Mouse (Mus musculus): ENCODE data around the gene Eif5. TPM values are rescaled to one million over a fixed set of nuclear protein-coding genes. Genes with fewer than 3 reads are reported as not detected.
"Not testable (repeated sequence)": the region's sequence is repeated elsewhere in the genome, so short reads cannot be mapped to it uniquely, and the experiment has no call there.

Gene Eif5
- polyA plus RNA-seq, 1 experiment from 2014 or later: 558 TPM

- H3K4me2 ChIP-seq (ENCODE audit: low read depth, low read length): 0 out of 2 replicates have a peak overlapping the region, but pooled peaks have one; percentile 50
- H3K36me3 ChIP-seq (ENCODE audit: control insufficient read depth, insufficient read depth): no peaks in the 10 kb centered on the region
- H3K27ac ChIP-seq (ENCODE audit: low read length): no peak overlapping the region; the same call in 1 of the 2 replicates
- no peak overlapping the region for H3K9ac ChIP-seq (ENCODE audit: low read depth, low read length)
- H3K4me3 ChIP-seq (ENCODE audit: low read depth, low read length): no peak overlapping the region
- H3K9me3 ChIP-seq (replicated peaks; ENCODE audit: control insufficient read depth, low read length): no peaks in the 10 kb centered on the region; the same call in 1 of the 2 replicates
- no peak for ATAC-seq (ENCODE audit: low read depth)
- peaks cover 18% of the 10 kb centered on the region for H3K27me3 ChIP-seq (ENCODE audit: control insufficient read depth, insufficient read depth, low read depth, low read length)
- WGBS (ENCODE audit: insufficient replicate concordance): 53% methylated on average over 5 of the region's 5 CpGs
- H3K4me1 ChIP-seq (ENCODE audit: control insufficient read depth, low read depth, low read length): peaks cover 18% of the 10 kb centered on the region
These were observed 30.8 kb upstream of the Eif5 start for GRCm38 (mm10) chr12:111507001-111507400.

GRCm38 (mm10) chr12:111507962-111508361 lies 29.9 kb upstream of the Eif5 start:
- ATAC-seq (ENCODE audit: low read depth): 0 out of 2 replicates have a peak, but pooled peaks have one; percentile 40

GRCm38 (mm10) chr12:111508438-111508837 lies 29.4 kb upstream of the Eif5 start:
- Histone ChIP-seq H3K4me3 (ENCODE audit: low read depth, low read length) (peak overlapping the region; percentile 43), H3K4me2 (ENCODE audit: low read depth, low read length) (peak overlapping the region; percentile 60), H3K27ac (ENCODE audit: low read length) (peak overlapping the region; percentile 73), H3K9ac (ENCODE audit: low read depth, low read length) (peak overlapping the region; percentile 47), H3K27me3 (ENCODE audit: control insufficient read depth, insufficient read depth, low read depth, low read length) (peaks cover 15% of the 10 kb centered on the region), H3K4me1 (ENCODE audit: control insufficient read depth, low read depth, low read length) (peaks cover 18% of the 10 kb centered on the region)
- H3K9me3 ChIP-seq (replicated peaks; ENCODE audit: control insufficient read depth, low read length); H3K36me3 ChIP-seq (ENCODE audit: control insufficient read depth, insufficient read depth): not testable (repeated sequence)
- ATAC-seq (ENCODE audit: low read depth): peak; percentile 85
- WGBS (ENCODE audit: insufficient replicate concordance): 59% methylated on average over 3 of the region's 3 CpGs

More at GRCm38 (mm10) chr12:111507962-111508361, 29.9 kb upstream of the Eif5 start:
- Histone ChIP-seq H3K4me3 (ENCODE audit: low read depth, low read length) (peak overlapping the region; percentile 42), H3K9me3 (replicated peaks; ENCODE audit: control insufficient read depth, low read length) (no peaks in the 10 kb centered on the region), H3K27ac (ENCODE audit: low read length) (peak overlapping the region; percentile 73), H3K9ac (ENCODE audit: low read depth, low read length) (peak overlapping the region; percentile 42), H3K4me2 (ENCODE audit: low read depth, low read length) (peak overlapping the region; percentile 50), H3K4me1 (ENCODE audit: control insufficient read depth, low read depth, low read length) (peaks cover 18% of the 10 kb centered on the region), H3K27me3 (ENCODE audit: control insufficient read depth, insufficient read depth, low read depth, low read length) (peaks cover 18% of the 10 kb centered on the region), H3K36me3 (ENCODE audit: control insufficient read depth, insufficient read depth) (no peaks in the 10 kb centered on the region)
- 71% methylated on average over 10 of the region's 10 CpGs for WGBS (ENCODE audit: insufficient replicate concordance)

GRCm38 (mm10) chr12:111512572-111513063 lies 25.2 kb upstream of the Eif5 start:
- no peaks in the 10 kb centered on the region for H3K9me3 ChIP-seq (replicated peaks; ENCODE audit: control insufficient read depth, low read length)
- H3K27ac ChIP-seq (ENCODE audit: low read length): no peak overlapping the region
- WGBS (ENCODE audit: insufficient replicate concordance): 79% methylated on average over 12 of the region's 12 CpGs
- no peaks in the 10 kb centered on the region for H3K27me3 ChIP-seq (ENCODE audit: control insufficient read depth, insufficient read depth, low read depth, low read length)
- no peak for ATAC-seq (ENCODE audit: low read depth)
- no peaks in the 10 kb centered on the region for H3K36me3 ChIP-seq (ENCODE audit: control insufficient read depth, insufficient read depth)
- peaks cover 43% of the 10 kb centered on the region for H3K4me1 ChIP-seq (ENCODE audit: control insufficient read depth, low read depth, low read length)
- H3K4me2 ChIP-seq (ENCODE audit: low read depth, low read length): no peak overlapping the region
- no peak overlapping the region for H3K4me3 ChIP-seq (ENCODE audit: low read depth, low read length)
- no peak overlapping the region for H3K9ac ChIP-seq (ENCODE audit: low read depth, low read length)

GRCm38 (mm10) chr12:111513673-111514072 lies 24.1 kb upstream of the Eif5 start:
- WGBS (ENCODE audit: insufficient replicate concordance): 76% methylated on average over 5 of the region's 5 CpGs
- no peaks in the 10 kb centered on the region for H3K36me3 ChIP-seq (ENCODE audit: control insufficient read depth, insufficient read depth)
- no peak overlapping the region for H3K9ac ChIP-seq (ENCODE audit: low read depth, low read length)
- H3K4me3 ChIP-seq (ENCODE audit: low read depth, low read length): no peak overlapping the region
- H3K27ac ChIP-seq (ENCODE audit: low read length): no peak overlapping the region
- H3K4me1 ChIP-seq (ENCODE audit: control insufficient read depth, low read depth, low read length): peaks cover 42% of the 10 kb centered on the region
- H3K9me3 ChIP-seq (replicated peaks; ENCODE audit: control insufficient read depth, low read length): no peaks in the 10 kb centered on the region
- no peak for ATAC-seq (ENCODE audit: low read depth)
- H3K27me3 ChIP-seq (ENCODE audit: control insufficient read depth, insufficient read depth, low read depth, low read length): no peaks in the 10 kb centered on the region
- H3K4me2 ChIP-seq (ENCODE audit: low read depth, low read length): no peak overlapping the region

GRCm38 (mm10) chr12:111514231-111514792 lies 23.5 kb upstream of the Eif5 start:
- H3K27me3 ChIP-seq (ENCODE audit: control insufficient read depth, insufficient read depth, low read depth, low read length): no peaks in the 10 kb centered on the region
- H3K4me2 ChIP-seq (ENCODE audit: low read depth, low read length): peak overlapping the region; percentile 45
- no peak for ATAC-seq (ENCODE audit: low read depth)
- 68% methylated on average over 7 of the region's 7 CpGs for WGBS (ENCODE audit: insufficient replicate concordance)
- peaks cover 43% of the 10 kb centered on the region for H3K4me1 ChIP-seq (ENCODE audit: control insufficient read depth, low read depth, low read length)
- H3K9ac ChIP-seq (ENCODE audit: low read depth, low read length): peak overlapping the region; percentile 8
- H3K9me3 ChIP-seq (replicated peaks; ENCODE audit: control insufficient read depth, low read length): no peaks in the 10 kb centered on the region
- peak overlapping the region; percentile 58 for H3K27ac ChIP-seq (ENCODE audit: low read length)
- H3K4me3 ChIP-seq (ENCODE audit: low read depth, low read length): peak overlapping the region; percentile 47
- no peaks in the 10 kb centered on the region for H3K36me3 ChIP-seq (ENCODE audit: control insufficient read depth, insufficient read depth)

- no peak for ATAC-seq (ENCODE audit: low read depth)
- Histone ChIP-seq H3K4me1 (ENCODE audit: control insufficient read depth, low read depth, low read length) (peaks cover 51% of the 10 kb centered on the region), H3K9me3 (replicated peaks; ENCODE audit: control insufficient read depth, low read length) (no peaks in the 10 kb centered on the region), H3K27ac (ENCODE audit: low read length) (peak overlapping the region; percentile 97), H3K9ac (ENCODE audit: low read depth, low read length) (peak overlapping the region; percentile 8), H3K4me2 (ENCODE audit: low read depth, low read length) (peak overlapping the region; percentile 45), H3K36me3 (ENCODE audit: control insufficient read depth, insufficient read depth) (no peaks in the 10 kb centered on the region), H3K27me3 (ENCODE audit: control insufficient read depth, insufficient read depth, low read depth, low read length) (no peaks in the 10 kb centered on the region), H3K4me3 (ENCODE audit: low read depth, low read length) (peak overlapping the region; percentile 47)
- 53% methylated on average over 7 of the region's 7 CpGs for WGBS (ENCODE audit: insufficient replicate concordance)
These were observed 22.8 kb upstream of the Eif5 start for GRCm38 (mm10) chr12:111514874-111515649.

- H3K9ac ChIP-seq (ENCODE audit: low read depth, low read length): peak overlapping the region; percentile 50
- H3K36me3 ChIP-seq (ENCODE audit: control insufficient read depth, insufficient read depth): no peaks in the 10 kb centered on the region
- peaks cover 52% of the 10 kb centered on the region for H3K4me1 ChIP-seq (ENCODE audit: control insufficient read depth, low read depth, low read length)
- 80% methylated on average over 5 of the region's 5 CpGs for whole genome bisulfite sequencing (ENCODE audit: insufficient replicate concordance)
- ATAC-seq (ENCODE audit: low read depth): peak; percentile 13
- H3K4me3 ChIP-seq (ENCODE audit: low read depth, low read length): no peak overlapping the region
- H3K27me3 ChIP-seq (ENCODE audit: control insufficient read depth, insufficient read depth, low read depth, low read length): no peaks in the 10 kb centered on the region
- peak overlapping the region; percentile 19 for H3K4me2 ChIP-seq (ENCODE audit: low read depth, low read length)
- peak overlapping the region; percentile 97 for H3K27ac ChIP-seq (ENCODE audit: low read length)
- H3K9me3 ChIP-seq (replicated peaks; ENCODE audit: control insufficient read depth, low read length): no peaks in the 10 kb centered on the region
These were observed 21.9 kb upstream of the Eif5 start for GRCm38 (mm10) chr12:111515920-111516319.

- Histone ChIP-seq H3K27ac (ENCODE audit: low read length) (peak overlapping the region; percentile 97), H3K36me3 (ENCODE audit: control insufficient read depth, insufficient read depth) (no peaks in the 10 kb centered on the region), H3K27me3 (ENCODE audit: control insufficient read depth, insufficient read depth, low read depth, low read length) (no peaks in the 10 kb centered on the region), H3K4me3 (ENCODE audit: low read depth, low read length) (no peak overlapping the region), H3K9me3 (replicated peaks; ENCODE audit: control insufficient read depth, low read length) (no peaks in the 10 kb centered on the region), H3K4me2 (ENCODE audit: low read depth, low read length) (peak overlapping the region; percentile 61), H3K4me1 (ENCODE audit: control insufficient read depth, low read depth, low read length) (peaks cover 52% of the 10 kb centered on the region), H3K9ac (ENCODE audit: low read depth, low read length) (peak overlapping the region; percentile 55)
- WGBS (ENCODE audit: insufficient replicate concordance): 29% methylated on average over 6 of the region's 6 CpGs
- peak; percentile 76 for ATAC-seq (ENCODE audit: low read depth)
These were observed 21.0 kb upstream of the Eif5 start for GRCm38 (mm10) chr12:111516826-111517225.
